Mouse (Mus musculus): ENCODE measurements around the gene Tut4.

The Tut4 gene

DNA sequence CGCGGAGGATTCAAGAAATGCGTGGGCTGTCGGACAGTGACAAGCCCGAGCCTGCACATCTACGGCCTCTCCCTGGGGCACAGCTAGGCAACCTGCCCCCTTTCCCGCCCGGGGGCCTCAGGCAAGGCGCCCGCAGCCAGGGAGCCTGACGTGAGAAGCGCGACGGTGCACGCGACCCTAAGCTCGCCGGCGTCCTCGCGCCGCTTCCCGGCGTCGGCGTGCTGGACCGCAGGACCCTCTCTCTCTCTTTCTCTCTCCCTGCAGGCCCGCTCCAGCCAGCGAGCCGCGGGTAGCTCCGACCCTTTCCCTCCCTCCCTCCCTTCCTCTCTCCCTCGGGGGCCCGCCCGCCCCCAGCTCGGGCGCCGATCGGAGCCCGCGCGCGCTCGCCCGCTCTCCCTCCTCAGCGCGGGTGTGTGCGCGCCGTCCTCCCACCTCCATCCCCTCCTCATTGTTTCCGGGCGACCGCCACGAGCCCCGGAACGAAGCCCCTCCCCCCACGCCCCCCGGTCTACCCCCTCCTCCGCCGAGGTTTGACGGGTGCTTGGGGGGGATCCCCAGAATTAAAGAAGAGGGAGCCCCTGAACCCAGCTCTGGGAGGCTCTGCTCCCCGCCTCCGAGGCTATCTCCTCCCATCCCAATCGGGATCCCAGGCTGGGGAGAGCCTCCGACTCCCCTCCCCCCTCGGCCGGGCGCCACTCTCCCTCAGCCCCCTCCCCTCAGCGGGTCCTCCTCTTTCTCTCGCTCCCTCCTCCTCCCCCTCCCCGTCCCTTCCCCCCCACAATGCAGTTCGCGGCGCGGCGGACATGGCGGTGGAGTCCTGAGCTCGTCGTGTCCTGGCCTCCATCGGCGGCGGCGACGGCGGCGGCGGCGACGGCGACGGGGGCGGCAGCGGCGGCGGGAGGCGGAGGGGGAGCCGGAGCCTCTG lies at the start of gene Tut4:
Gene Tut4, plus strand, starts transcription at position 196 of the 925 bp plus-strand sequence.
- peak; percentile 87 for DNase-seq

DNA sequence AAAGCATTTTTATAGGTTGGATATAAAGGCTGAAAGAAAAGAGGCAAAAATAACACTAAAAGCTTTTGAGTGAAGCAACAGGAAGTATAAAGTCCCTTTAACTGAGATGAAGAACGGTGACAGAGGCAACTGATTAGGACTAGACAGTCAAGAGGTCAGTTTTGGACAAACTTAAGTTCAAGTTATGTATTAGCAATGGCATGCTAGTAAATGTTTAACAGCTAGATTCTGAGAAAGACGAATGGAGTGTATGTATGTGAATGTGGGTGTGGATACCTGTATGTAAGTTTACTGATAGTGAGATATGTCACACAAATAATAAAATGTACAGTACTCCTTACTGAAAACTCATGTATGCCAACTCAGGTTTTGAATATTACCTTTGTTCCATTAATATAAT lies 34.6 kb upstream of the Tut4 start:
- no peak for DNase-seq

DNA sequence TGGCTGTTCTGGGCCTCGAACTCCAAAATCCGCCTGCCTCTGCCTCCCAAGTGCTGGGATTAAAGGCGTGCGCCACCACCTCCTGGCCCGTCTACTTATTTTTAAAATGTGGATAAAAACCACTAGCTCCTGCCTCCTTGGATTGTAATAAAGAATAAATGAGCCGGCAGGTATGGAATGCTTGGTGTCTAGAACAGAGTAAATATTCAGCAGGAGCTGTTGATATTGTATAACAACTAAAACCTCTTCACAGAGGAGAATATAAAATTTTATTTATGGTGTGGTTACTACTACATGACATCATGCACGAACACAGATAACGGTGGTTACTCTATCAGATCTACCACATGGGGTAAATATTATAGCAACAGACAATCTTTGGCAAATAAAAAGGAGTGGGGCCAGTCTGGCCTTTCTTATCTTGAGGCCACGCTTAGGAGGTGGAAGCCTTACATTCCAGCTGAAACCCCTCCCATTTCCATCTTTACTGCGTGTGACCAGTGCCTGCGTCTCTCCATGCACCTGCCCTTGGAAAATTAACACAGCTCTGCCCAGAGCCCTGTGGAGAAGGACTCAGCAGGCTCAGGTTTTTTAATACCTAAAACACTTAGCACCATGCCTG lies 31.4 kb upstream of the Tut4 start:
- no peak for DNase-seq

DNA sequence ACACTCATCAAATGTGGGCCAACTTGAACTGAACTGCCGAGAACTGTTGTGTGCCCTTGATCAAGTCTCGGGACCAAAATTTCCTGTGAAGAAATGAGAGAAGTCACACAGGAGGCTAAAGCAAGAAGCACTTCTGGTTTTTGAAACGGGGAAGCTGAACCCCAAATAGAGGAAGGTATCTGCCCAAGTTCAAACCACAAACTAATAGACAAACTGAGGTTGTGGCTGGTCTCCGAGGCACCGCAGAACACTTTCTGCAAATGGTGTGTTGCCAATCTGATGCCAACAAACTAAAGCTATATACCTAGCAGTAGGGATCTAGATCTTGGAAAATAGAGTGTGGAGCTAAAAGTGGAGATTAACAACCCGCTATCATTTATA lies 30.9 kb upstream of the Tut4 start:
- no peak for DNase-seq

DNA sequence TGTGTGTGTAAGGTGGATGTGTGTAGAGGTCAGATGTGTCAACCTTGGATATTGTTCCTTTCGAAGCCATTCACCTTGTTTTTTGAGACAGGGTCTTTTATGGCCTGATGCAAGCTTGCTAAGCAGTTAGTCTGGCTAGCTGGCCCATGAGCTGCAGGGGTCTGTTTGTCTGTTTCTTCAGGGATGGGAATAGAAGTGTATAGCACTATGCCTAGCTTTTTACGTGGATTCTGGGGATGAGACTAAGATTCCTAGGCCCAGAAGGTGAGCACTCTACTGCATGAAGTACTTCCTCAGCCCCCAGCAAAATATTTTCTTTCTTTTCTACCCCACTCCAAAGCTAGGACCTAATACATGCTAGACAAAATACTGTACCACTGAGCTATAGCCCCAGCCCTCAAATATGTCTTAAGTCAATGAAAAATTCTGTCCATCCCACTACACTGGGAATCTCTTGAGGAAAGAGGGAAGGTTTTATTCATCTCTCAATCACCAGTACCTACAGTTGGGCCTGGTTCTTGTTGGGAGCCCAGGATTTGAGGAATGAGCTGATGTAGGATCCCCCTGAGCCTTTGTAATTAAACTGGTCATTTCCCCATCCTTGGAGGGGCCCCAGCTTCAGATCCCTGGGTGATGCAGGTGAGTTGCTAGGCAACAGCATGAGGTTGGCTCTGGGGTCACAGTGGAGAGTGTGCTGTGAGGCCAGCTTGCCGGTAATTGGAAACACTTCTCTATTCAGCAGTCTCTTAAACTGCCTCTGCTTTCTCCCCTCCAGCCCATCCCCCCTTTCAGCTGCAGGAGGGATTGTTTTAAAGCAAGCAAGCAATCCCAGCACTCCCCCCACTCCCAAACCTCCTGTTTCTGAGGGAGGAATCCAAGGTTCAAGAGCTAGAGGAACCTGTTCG lies 28.3 kb upstream of the Tut4 start:
- no peak for DNase-seq

DNA sequence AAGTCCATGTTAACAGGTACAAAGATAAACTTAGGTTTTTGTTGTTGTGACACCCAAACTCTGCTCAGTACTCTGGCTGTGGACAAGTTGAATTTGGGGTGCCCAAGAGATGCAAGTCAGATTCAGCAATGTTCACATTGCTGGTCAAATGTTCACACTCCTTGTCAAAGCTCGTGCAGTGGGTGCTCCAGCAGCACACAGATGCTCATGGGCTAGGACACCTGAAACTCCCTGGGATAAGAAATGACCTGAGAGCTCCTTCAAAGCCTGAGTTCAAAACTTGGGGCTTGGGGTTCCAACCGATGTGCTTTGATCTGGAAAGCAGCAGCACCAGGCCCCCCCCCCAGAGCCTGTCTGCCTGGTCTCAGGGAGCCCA lies 27.7 kb upstream of the Tut4 start:
- no peak for DNase-seq

DNA sequence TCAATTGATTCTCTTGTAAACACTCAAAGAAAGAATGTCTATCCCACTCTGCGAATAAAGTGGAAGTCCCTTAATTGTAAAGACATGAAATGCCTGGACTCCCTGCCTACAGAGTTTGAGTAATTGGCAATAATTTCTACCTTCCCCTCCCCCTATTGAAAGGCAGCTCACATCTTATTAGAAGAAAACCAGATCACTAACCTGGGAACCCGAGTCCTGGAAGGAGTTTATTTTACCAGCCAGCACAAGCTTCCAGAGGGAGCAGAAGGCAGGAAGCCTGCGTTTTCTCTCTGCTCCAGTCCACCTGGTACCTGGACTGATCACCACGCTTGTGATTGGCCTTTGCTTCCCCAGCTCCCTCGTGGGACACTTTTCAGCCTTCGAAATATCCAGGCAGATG lies 25.9 kb upstream of the Tut4 start:
- DNase-seq = no peak

DNA sequence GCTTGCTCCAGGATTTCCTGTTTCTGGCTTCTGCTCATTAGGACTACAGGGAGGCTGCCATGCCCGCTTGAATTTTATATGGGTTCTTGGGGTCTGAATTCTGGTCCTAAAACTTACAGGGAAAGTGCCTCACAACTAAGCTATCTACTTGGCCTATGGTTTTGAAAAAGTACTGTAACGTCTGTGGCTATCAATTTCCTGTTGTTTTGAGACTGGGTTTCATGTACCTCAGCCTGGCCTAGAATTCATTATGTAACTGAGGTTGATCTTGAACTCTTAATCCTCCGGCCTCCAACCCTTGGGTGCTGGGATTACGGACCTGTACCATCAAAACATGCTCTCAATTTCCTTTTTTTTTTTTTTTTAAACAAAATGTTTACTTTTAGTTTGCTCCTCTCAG lies 25.0 kb upstream of the Tut4 start:
- no peak for DNase-seq

DNA sequence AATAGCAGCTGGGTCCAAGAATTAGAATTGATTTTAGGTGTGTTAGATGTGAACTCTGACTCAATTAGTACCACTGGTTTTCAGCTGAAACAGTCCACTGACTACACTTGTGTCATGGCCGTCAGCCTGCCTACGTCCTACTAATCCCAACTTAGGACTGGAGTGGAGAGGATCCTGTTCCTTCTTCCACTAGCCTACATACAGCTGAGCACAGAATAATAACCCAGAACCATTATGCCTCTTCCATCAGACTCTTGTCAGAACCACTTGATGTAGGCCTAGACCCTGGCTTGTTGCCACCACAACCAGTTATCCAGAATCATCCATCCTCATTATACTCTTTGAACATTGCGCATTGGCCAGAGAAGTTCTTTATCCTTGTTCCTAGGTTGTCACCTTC lies 24.4 kb upstream of the Tut4 start:
- DNase-seq = no peak

DNA sequence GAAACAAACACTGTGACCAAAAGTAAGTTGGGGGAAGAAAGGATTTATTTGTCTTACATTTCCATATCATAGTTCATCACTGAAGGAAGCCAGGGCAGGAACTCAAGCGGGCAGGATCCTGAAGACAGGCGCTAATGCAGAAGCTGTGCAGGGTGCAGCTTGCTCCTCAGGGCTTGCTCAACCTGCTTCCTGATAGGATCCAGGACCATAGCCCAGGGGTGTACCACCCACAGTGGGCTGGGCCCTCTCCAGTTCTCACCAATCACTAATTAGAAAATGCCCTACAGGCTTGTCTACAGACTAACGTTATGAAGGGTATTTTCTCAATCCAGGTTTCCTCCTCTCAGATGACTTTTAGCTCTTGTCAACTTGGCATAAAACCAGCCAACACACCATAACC lies 23.6 kb upstream of the Tut4 start:
- DNase-seq = no peak

DNA sequence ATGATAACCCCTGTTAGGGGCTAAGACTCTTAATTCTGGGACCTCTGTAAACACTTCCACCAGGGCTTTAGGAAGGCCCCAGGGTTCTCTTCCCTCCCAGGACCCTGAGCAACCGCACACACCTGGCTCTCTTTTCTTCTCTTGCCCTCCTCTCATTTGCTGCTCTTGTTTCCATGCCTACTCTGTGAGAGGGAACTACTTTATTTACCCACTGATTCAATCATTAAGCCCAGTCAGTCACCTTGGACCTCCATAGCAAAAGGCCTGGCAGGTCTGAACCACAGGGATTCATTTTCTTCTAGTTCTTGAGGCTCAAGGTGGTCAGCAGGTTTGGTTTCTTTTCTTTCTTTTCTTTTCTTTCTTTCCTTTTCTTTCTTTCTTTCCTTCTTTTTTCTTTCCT lies 23.0 kb upstream of the Tut4 start:
- DNase-seq = no peak

DNA sequence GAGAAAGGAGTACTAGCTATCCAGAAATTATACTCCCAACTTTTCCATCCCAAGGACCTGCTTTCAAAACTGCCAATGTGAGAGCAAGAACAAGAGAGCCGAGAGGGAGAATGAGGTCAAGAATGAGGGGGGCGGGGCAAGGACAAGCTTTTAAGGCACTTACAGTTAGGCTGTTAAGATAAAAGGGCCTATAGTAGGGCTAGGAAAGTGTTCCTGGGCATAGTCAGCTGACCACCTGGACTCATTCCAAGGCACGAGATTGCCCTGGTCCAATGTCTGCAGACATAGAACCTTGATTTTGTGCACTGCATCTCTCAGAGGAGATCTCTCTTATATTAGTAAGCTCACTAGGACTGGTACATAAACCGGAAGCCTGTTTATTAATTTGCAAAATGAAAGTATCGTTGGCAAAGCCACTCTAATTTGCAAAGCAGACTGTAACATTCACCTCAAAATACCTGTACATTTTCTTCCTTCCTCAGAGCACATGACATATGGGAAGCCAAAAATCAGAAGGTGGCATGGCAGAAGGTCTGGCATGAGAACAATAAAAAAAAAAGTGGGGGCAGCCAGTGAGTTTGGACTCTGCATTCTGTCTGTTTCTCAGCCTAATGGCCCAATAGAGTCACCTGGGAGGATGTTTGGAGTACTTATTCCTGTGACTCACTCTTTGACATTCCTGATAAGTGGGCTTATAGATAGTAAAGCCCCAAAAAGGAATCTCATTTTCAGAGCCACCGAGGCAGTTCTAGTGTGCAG lies 21.0 kb upstream of the Tut4 start:
- DNase-seq = no peak

DNA sequence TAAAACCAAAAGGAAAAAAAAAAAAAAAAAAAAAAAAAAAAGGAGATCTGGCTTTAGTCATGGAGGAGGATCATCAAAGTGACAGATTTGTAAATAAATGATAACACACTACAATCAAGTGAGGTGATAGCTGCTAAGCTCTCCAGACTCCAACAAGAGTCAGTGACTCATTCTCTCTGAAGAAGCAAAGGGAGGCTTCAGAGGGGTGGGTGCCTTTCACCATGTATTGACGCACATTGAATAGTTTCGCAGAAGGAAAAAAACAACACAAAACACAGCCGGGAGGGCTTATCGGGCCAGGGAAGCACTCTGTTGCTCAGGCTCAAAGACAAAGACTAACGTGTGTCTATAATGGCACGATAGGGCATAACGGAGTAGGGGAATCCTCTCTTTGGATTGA lies 11.1 kb upstream of the Tut4 start:
- DNase-seq = no peak

DNA sequence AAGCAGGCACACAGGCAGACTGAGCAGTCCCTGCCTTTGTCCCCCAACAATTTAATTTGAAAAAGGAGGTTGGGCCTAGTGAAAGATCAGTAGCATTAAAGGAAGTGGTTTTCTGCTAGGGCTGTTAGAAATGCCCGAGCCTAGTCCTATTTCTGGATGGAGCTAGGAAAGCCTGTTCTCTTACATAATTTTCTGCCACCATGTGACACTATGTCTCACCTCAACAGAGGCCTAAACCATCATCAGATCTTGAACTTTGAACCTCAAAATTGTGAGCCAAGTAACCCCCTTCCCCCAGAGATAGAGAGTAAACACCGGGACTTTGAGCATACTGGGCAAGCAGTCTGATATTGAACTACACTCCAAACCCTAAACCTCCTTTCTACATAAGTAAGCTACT lies 3.2 kb upstream of the Tut4 start:
- DNase-seq = no peak

DNA sequence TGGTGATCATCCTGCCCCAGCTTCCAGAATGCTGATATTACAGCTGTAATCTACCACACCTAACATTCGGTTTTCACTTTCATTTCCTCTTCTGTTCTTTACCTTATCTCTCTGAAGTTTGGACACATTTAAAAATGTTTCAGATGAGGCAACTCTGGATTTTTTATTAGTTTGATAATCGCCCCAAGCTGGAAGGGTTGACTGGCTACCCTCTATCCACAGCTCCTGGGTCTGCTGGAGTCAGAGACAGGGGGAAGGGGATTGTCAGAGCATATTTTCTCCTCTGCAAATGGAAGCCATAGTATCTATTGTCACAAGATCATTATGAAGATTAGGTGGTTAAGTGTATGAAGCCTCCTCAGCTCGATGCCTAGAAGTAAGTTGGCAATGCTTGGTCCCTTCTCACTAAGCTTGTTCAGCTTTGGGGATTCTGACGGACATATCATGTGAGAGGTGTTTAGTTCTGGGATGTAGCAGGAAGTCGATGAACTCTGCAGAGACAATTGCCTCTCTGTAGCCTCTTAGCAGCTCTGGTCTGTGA lies 955 bp upstream of the Tut4 start:
- no peak for DNase-seq

DNA sequence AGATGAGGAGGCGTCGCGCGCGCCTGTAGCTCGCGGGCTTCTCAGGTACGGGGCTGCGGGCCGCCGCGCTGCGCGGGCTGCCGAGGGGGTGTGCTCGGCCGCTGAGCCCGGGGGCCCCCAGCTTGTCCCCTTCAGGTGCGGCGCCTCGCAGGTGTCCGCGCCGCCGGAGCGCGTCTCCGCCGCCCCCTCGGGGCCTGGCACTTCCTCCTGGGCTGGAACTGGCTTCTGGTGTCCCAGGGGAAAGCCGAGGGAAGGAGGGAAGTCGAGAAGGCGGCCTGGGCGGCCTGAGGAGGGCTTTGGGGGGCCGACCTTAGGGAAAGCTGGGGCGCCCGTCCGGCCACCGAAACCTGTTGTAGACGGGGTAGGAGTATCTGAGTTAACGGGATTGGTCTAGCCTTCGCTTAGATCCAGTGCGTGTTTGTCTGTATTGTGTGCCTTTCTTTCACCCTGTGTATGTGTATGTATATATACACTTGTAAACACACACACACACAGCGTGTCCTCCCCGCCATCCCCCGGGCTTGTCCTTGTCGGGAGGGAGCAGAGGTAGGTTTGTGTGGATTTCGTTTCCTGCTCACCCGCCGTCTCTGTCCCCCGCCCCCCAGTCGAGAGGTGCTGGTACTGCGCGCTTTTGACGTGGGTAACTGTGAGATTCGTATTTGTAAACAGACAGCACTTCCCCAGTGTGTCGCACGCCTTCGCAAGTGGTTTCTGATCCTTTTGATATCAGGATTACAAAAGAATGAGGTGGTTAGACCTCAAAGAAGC lies 1.1 kb downstream of the Tut4 start:
- peak; percentile 87 for DNase-seq

DNA sequence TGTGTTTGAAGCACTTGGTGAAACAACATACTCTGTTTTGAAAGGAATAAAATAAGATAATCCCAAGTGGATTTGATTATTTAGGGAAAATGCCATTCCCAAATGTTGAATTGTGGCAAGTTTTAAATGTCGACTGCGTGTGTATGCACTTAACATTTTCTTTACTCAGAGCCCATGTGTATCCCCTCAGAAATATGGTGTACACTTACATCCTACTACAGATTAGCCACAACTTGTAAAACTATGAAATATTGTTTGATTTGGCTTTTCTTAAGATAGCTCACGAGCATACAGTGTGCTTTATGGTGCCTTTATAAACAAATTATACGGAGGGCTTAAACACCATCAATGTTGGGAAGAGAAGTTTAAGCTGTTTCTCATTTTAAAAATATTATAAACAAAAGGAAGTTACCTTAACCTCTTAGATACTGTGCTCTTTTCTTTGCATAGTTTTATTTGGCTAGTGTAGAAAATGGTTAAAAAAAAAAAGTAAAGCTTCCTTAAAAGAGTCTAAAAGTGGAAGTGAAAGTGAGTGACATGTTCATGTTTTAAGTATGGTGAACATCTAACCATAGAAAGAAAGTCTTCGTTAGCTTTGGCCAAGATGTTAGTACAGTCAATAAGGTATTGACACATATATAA lies 2.2 kb downstream of the Tut4 start:
- no peak for DNase-seq

DNA sequence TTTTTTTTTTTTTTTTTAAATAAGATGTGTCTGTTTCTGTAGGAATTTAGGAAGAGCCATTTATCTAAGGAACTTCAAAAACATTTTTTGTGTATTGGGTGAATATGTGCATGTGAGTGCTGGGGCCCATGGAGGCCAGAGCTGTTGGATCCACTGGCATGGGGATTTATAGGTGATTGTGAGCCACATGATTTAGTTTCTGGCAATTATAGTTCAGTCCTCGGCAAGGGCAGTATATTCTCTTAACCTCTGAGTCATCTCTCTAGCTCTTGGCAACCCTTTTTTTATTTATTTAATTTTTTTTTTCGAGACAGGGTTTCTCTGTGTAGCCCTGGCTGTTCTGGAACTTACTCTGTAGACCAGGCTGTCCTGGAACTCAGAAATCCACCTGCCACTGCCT lies 14.4 kb downstream of the Tut4 start:
- no peak for DNase-seq

DNA sequence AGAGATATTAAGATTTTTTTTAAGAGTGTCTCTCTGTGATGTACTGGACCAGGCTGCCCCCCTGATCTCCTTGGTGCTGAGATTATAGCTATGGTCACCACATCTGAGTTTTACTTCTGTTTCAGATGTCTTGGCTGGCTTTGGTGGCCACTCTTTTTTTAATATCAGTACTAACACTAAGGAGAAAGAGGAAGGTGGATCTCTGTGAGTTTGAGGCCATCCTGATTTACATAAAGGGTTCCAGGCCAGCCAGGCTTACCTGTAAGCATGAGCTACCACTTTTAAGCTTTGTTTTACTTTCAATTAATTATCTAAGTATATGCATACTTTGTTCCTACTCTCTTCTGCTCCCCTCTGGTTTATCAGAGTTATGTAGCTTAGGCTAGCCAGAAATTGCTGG lies 23.6 kb downstream of the Tut4 start:
- DNase-seq = no peak

DNA sequence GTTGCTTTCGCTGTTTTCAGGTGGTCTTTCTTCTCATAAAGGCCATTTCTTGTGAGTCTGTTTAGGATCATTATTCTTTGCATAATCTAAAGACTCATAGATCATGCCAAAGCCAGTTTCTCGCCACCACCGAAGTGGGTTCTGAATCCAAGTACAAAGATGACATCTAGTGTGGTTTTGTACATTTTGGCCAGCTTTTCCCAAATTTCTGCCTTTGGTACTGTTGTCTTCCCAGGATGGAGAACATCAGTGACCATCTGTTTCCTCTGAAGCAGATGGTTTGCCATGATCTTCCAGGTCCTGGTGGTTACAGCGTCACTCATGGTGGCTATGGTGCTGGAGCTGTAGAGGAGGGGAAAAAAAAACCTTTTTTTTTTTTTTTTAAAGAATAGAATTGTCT lies 25.0 kb downstream of the Tut4 start:
- DNase-seq = no peak

DNA sequence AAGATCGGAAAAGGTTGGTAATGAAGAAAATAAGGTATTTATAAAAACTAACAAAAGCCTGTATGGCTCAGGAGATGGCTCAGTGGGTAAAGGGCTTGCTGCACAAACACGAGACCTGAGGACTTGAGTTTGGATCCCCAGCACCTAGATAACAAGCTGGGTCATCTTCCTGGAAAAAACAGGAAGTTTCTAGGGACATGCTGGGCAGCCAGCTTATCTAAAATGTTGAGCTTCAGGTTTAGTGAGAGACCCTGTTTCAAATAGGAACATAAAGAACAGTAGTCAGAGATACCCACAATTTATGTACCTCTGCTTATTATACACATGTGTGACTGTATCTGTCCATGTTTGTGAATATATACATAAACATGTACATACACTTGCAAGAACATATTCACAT lies 43.8 kb downstream of the Tut4 start:
- no peak for DNase-seq
